In the genomic region with DNA sequence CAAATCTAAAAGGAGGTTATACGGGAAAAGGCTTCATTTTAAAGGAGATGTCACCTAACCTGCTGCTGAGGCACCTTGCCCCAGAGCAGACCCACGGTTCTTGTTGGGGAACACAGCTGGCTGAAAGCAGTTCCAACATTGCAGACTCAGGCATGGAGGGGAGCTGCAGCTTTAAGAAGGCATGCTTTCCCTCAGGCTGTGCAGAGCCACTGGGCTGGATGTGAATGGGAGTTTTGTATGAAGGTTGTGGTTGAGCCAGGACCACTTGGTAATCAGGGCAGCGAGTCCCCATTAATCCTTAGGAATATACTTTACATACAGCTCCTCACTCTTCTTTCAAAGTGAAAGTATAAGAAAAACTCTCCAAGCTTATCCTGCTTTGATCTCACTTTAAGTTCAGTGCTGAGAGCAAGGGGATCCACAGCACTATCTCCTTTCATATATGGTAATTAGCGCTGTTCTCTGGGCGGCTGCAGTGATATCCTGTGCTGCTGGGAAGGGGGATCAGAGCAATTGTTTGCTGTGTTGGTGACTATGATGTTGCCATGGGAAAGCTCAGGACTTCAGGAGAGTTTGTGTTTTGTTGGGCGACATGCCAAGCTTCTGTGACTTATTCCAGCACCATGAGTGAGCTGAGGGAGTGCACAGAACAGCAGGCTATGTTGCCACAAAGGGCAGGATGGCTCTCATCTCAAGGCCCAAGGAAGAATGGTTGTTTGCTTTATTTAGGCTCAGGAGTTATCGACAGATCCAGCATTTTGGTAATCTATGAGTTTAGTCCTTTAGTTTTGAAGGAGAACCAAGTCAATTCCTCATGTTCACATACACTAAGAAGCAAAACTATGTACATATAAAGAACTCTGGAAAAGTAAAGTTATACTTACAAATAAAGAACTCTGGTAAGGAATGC, we compare ENCODE assay signal across 9 mouse cellular contexts. TPM values are rescaled to one million over a fixed set of nuclear protein-coding genes. Genes with fewer than 3 reads are reported as not detected.
DNase-seq lines count a peak whose midpoint lies in the region; ATAC-seq lines count a peak whose summit lies in the region.
"Had no signal": no experiment of that assay in that cellular context is flagged by ENCODE, and none has a peak within 500 bp of the region (broad histone marks: within the 10 kb centered on the region; RNA-seq: fewer than 3 reads in every experiment).

No protein-coding gene starts in this region.

- no peaks in the 10 kb centered on the region for H3K9me3 ChIP-seq in forebrain, embryonic 14.5 days (replicated peaks; ENCODE audit: control insufficient read depth, low read length)

- 2% methylated on average over 7 of the region's 7 CpGs for WGBS in forebrain, embryonic 14.5 days

- H3K27ac ChIP-seq in forebrain, embryonic 14.5 days (ENCODE audit: low read depth, low read length): peak overlapping the region; percentile 49

- peak overlapping the region; percentile 39 for H3K4me2 ChIP-seq in forebrain, embryonic 14.5 days (ENCODE audit: low read length)

- peak overlapping the region; percentile 0; the same call in 1 of the 2 replicates for H3K9ac ChIP-seq in forebrain, embryonic 14.5 days (ENCODE audit: low read length)

- DNase-seq in CD4-positive, CD25-positive, alpha-beta regulatory T cell, adult 2 months (ENCODE audit: low read depth, low spot score): peak; percentile 67
- peak; percentile 28 for DNase-seq in cerebellum, adult 11-12 months
- DNase-seq in forebrain, embryonic 14.5 days (ENCODE audit: low spot score): peak; percentile 94
- DNase-seq in heart, postnatal 14 days: peak; percentile 74 to 79
- peak; percentile 86 for DNase-seq in kidney, postnatal 25 days
- DNase-seq in lung, adult 18-20 months: peak; percentile 72 to 84
- DNase-seq in ovary, adult 18-20 months (ENCODE audit: low spot score): peak; percentile 40
- no peak for DNase-seq in spleen, postnatal 4 days (ENCODE audit: low spot score in 2 of 2)

- 0 out of 2 replicates have a peak overlapping the region, but pooled peaks have one; percentile 2 for H3K4me3 ChIP-seq in forebrain, embryonic 14.5 days (ENCODE audit: low read depth, low read length)

- H3K4me1 ChIP-seq in forebrain, embryonic 14.5 days (ENCODE audit: control insufficient read depth, insufficient read depth, low read length): peaks cover 25% of the 10 kb centered on the region; the same call in 1 of the 2 replicates

- no peaks in the 10 kb centered on the region for H3K27me3 ChIP-seq in forebrain, embryonic 14.5 days (replicated peaks; ENCODE audit: control insufficient read depth, insufficient read depth, low read length)

- intact Hi-C loops in heart, postnatal 14 days (cut with DNase I): no loop called here

- ATAC-seq in forebrain, embryonic 14.5 days: peak; percentile 96

- H3K36me3 ChIP-seq in forebrain, embryonic 14.5 days (ENCODE audit: control insufficient read depth, insufficient read depth, low read length): no peaks in the 10 kb centered on the region

RNA-seq across cellular contexts. Expression of a gene that starts 21.3 kb away (rescaled TPM):
- polyA plus RNA-seq in forebrain, embryonic 14.5 days (2014; fragmentation: Nextera tagmentation; extraction: Ambion mirVana): not detected in 2 replicates
- not detected for total RNA-seq in heart, postnatal 14 days (2021)
- total RNA-seq: neutrophil, adult 5-6 weeks had no signal

Comparison
In these comparisons a context has a peak if more than half of its experiments do, and no peak if none do; other contexts are left out.
1. DNase-seq: peak in CD4-positive, CD25-positive, alpha-beta regulatory T cell, adult 2 months (single experiment), cerebellum, adult 11-12 months (single experiment), forebrain, embryonic 14.5 days (single experiment), heart, postnatal 14 days (2 of 2), kidney, postnatal 25 days (2 of 2), lung, adult 18-20 months (2 of 2) and ovary, adult 18-20 months (single experiment); none in spleen, postnatal 4 days (0 of 2).